Mouse (Mus musculus) heart, postnatal 36 days (tissue): ENCODE results near the gene Sez6l2. TPM values are rescaled to one million over a fixed set of nuclear protein-coding genes. Genes with fewer than 3 reads are reported as not detected.

ENCODE experiments used
- DNase-seq, 2 experiments: peaks; one replicate each; pipeline ENCODE4 v3.0.0; 2021 to 2022
- intact Hi-C: fragments of 180-260 bp; cut with DNase I; formaldehyde crosslinking; loops from one replicate; pipeline ENCODE4 v1.15.1; 2025
- total RNA-seq, 2 experiments: library from RNA; stranded (reverse); gene quantifications; 2 replicates each; pipeline ENCODE4 v1.2.3; 2021

The Sez6l2 gene
- total RNA-seq, 2 experiments from 2014 or later = 6.4 to 10.0 TPM

- DNase-seq = no peak
- intact Hi-C loops = no loop called here
These were observed 68.3 kb downstream of the Sez6l2 start for GRCm38 (mm10) chr7:127018416-127019305.

GRCm38 (mm10) chr7:127019306-127019960, 69.1 kb downstream of the Sez6l2 start:
- DNase-seq = no peak

GRCm38 (mm10) chr7:127020031-127020430, 69.7 kb downstream of the Sez6l2 start:
- intact Hi-C loops = loop anchor here (10.0 kb wide), 1 partner anchor 455 kb away; the partner anchor contains the start of gene Fbrs
- no peak for DNase-seq

More at GRCm38 (mm10) chr7:127019306-127019960, 69.1 kb downstream of the Sez6l2 start:
- intact Hi-C loops = no loop called here

Other genes with a start within 250 kb of the Sez6l2 start
- gene Coro1a, start 242.8 kb upstream of the Sez6l2 start, total RNA-seq = 1 to 10 TPM; 7.8 to 9.9 TPM
- gene Mapk3, start 191.0 kb upstream of the Sez6l2 start, total RNA-seq = 10 to 100 TPM; 61.0 to 62.2 TPM
- gene Gdpd3, start 184.2 kb upstream of the Sez6l2 start, total RNA-seq = 1 to 10 TPM; 1.6 TPM
- gene Ypel3, start 173.6 kb upstream of the Sez6l2 start, total RNA-seq = 100 to 1,000 TPM in 1 of 2 experiments, 10 to 100 TPM in 1; 91.4 to 110 TPM
- gene Tbx6, start 169.1 kb upstream of the Sez6l2 start, total RNA-seq = under 1 TPM; 0.24 to 0.44 TPM
- gene Ppp4c, start 158.1 kb upstream of the Sez6l2 start, total RNA-seq = 10 to 100 TPM; 36.1 to 36.5 TPM
- 1 to 10 TPM; 8.2 to 9.7 TPM for gene Fam57b, start 152.9 kb upstream of the Sez6l2 start, total RNA-seq
- gene 4930451I11Rik, start 118.9 kb upstream of the Sez6l2 start, total RNA-seq = not detected
- not detected for gene Doc2a, start 103.1 kb upstream of the Sez6l2 start, total RNA-seq
- 1 to 10 TPM; 6.1 to 6.6 TPM for gene Hirip3, start 88.6 kb upstream of the Sez6l2 start, total RNA-seq
- 10 to 100 TPM; 21.2 to 21.8 TPM for gene Ino80e, start 88.2 kb upstream of the Sez6l2 start, total RNA-seq
- gene Taok2, start 65.9 kb upstream of the Sez6l2 start, total RNA-seq = 10 to 100 TPM; 39.5 to 43.2 TPM
- 10 to 100 TPM in 1 of 2 experiments, 1 to 10 TPM in 1; 9.5 to 11.5 TPM for gene Tmem219, start 27.6 kb upstream of the Sez6l2 start, total RNA-seq
- gene Kctd13, start 21.7 kb upstream of the Sez6l2 start, total RNA-seq = 1 to 10 TPM; 5.4 to 7.4 TPM
- gene Asphd1, start 981 bp upstream of the Sez6l2 start, total RNA-seq = not detected
- gene Cdipt, start 25.4 kb downstream of the Sez6l2 start, total RNA-seq = 10 to 100 TPM; 52.2 to 55.4 TPM
- under 1 TPM; 0.31 to 0.65 TPM for gene Cdiptos, start 25.5 kb downstream of the Sez6l2 start, total RNA-seq
- gene Mvp, start 64.1 kb downstream of the Sez6l2 start, total RNA-seq = 10 to 100 TPM; 53.5 to 57.7 TPM
- not detected for gene Pagr1b, start 65.9 kb downstream of the Sez6l2 start, total RNA-seq
- gene Pagr1a, start 66.8 kb downstream of the Sez6l2 start, total RNA-seq = 10 to 100 TPM in 1 of 2 experiments, not detected in 1; 11.8 TPM
- 10 to 100 TPM; 25.2 to 28.6 TPM for gene Gm42742, start 70.5 kb downstream of the Sez6l2 start, total RNA-seq
- 1 to 10 TPM in 1 of 2 experiments, under 1 TPM in 1; 0.57 to 1.2 TPM for gene Prrt2, start 70.6 kb downstream of the Sez6l2 start, total RNA-seq
- gene Maz, start 76.5 kb downstream of the Sez6l2 start, total RNA-seq = 10 to 100 TPM; 66.5 to 71.5 TPM
- gene Kif22, start 91.9 kb downstream of the Sez6l2 start, total RNA-seq = 1 to 10 TPM; 1.0 to 2.6 TPM
- not detected for gene Zg16, start 136.8 kb downstream of the Sez6l2 start, total RNA-seq
- gene AI467606, start 140.8 kb downstream of the Sez6l2 start, total RNA-seq = 1 to 10 TPM; 1.6 to 1.9 TPM
- gene Qprt, start 171.7 kb downstream of the Sez6l2 start, total RNA-seq = not detected
- under 1 TPM; 0.76 to 0.92 TPM for gene Spn, start 187.3 kb downstream of the Sez6l2 start, total RNA-seq
- gene Cd2bp2, start 245.5 kb downstream of the Sez6l2 start, total RNA-seq = 10 to 100 TPM; 36.9 to 38.0 TPM